ENCODE assay signal across 8 mouse cellular contexts in genomic region chr1:137656900-137657458, GRCm38 (mm10).
DNase-seq lines count a peak whose midpoint lies in the region; ATAC-seq lines count a peak whose summit lies in the region.

No protein-coding gene starts in this region.

- H3K27me3 ChIP-seq in hindbrain, embryonic 13.5 days, result no peaks in the 10 kb centered on the region

- peak overlapping the region; percentile 6 for H3K9ac ChIP-seq in hindbrain, embryonic 13.5 days

- H3K9me3 ChIP-seq in hindbrain, embryonic 13.5 days, result no peaks in the 10 kb centered on the region

- H3K4me3 ChIP-seq in hindbrain, embryonic 13.5 days, result no peak overlapping the region

- 9% methylated on average over 6 of the region's 6 CpGs for WGBS in hindbrain, embryonic 13.5 days

- H3K27ac ChIP-seq in hindbrain, embryonic 13.5 days, result peak overlapping the region; percentile 25; the same call in 1 of the 2 replicates

- peak; percentile 86 for ATAC-seq in hindbrain, embryonic 13.5 days (ENCODE audit: low FRiP score)
- no peak for ATAC-seq in inflammation-experienced regulatory T-cells, adult 6 months

- DNase-seq in lung, adult 18-20 months, result peak; percentile 18 to 27
- DNase-seq in lung, postnatal 25 days (ENCODE audit: low spot score), result no peak
- peak; percentile 82 for DNase-seq in cerebellum, adult 8-10 months
- DNase-seq in gastrocnemius, postnatal 10 days, result peak; percentile 65
- peak; percentile 65 for DNase-seq in lung, postnatal 36 days
- DNase-seq in thymus, postnatal 25 days, result peak; percentile 29

- peak overlapping the region; percentile 35 for H3K4me2 ChIP-seq in hindbrain, embryonic 13.5 days

- H3K36me3 ChIP-seq in hindbrain, embryonic 13.5 days, result no peaks in the 10 kb centered on the region

- H3K4me1 ChIP-seq in hindbrain, embryonic 13.5 days (replicated peaks), result peaks cover 15% of the 10 kb centered on the region
